Mouse (Mus musculus): ENCODE data around the gene Ackr3.

The Ackr3 gene

GRCm38 (mm10) chr1:90251156-90251555 lies 47.4 kb downstream of the Ackr3 start:
- DNase-seq (ENCODE audit: extremely low read depth, low read depth) = no peak

- no peak for DNase-seq (ENCODE audit: extremely low read depth, low read depth)
Observed at GRCm38 (mm10) chr1:90253465-90253864, 49.7 kb downstream of the Ackr3 start.

DNA sequence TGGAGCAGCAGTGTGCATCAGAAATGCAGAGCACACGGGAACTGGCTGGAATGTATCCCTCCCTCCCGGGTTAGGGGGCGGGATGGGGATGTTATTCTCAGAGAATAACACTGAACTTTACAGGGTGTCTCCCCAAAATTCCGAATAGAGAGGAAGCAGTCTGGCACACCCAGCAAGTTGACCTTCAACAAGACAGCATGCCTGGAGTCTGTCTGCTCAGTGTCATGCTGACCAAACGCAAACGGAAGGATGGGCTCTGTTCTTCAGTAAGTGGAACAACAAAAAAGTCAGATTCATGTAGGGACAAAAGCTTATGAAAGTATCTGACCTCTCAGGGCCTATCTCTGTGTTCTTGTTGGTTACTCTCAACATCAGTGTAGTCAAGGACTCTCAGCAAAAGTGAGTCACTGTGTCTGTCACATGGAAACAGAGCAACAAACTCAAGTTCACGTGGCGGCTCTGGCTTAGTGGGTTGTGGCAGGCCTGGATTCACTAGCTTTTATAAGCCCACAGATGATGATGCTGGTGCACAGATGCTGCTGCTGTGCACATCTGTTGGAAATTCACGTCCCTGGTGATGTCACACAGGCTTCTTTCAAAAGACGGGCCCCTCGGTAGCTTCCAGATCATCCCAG lies 54.6 kb downstream of the Ackr3 start:
- DNase-seq (ENCODE audit: extremely low read depth, low read depth) = no peak

DNA sequence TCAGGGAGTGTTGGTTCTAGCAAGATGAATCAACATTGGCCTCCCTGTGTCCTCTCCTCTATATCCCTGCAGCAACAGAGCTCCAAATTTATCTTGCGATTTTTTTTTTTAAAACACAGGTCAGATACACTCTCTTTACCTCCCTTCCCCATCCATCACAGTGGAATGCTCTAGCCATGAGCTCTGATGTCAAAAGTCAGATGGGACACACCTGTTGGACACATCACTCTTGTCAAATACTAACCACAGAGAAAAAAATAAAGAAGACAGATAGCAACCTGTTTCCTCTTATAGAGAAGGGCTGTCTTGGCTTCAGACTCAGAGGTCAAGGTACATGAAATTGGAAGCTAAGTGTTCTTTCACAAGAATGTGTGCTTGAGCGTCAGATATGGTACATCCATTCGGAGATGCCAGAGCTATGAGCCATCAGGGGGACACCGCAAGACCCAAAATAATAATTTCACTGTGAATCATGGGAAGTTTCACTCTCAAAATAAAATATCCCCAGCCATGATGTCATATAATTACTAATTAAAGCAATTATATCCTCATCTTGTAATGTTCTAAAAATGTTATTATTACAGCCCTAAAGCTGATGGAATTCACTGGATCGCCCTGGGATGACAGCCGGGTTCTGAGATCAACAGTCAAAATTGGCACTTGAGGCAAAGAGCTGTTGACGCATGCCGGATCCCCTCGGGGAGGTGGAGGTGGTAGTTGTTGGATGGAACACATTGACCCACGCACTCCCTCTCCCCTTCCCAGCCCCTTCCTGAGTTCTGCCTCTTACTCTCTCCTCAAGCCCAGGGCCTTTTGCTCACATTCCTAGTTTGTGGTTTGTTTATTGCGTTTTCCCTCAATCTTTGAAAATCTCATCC lies 57.2 kb downstream of the Ackr3 start:
- DNase-seq (ENCODE audit: extremely low read depth, low read depth) = no peak

DNA sequence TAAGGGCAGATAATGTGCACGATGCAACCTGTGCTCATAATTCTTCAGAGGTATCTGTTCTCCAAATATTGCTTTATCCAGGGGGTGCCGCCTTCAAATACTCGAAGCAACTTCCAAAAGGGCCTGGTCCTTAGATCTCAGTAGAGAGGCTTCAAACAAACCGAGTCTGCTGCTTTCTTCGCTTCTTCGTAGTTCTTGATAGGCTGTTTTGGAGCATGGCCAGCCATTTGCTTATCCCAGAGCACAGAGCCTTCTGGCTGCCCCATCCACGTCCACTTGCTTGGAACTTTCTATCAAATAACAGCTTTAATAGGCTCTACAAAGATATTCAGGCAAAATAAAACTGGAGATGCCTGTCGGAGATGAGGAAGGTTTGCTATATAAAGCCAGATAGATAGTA lies 58.6 kb downstream of the Ackr3 start:
- DNase-seq (ENCODE audit: extremely low read depth, low read depth) = no peak
